Mouse (Mus musculus) adrenal gland, adult 18-20 months (tissue): ENCODE results near the gene Rgp1. TPM values are rescaled to one million over a fixed set of nuclear protein-coding genes. Genes with fewer than 3 reads are reported as not detected.

Experiments
- DNase-seq, 2 experiments: peaks; one replicate each; pipeline ENCODE4 v3.0.0; 2021 to 2022; ENCODE audit warnings: low spot score in 2 of 2
- microRNA-seq, 2 experiments: library from miRNA; unstranded; fragments of <30 nt; microRNA quantifications; one replicate each; pipeline ENCODE4 v1.2.0; 2021; ENCODE audit warnings: borderline number of aligned reads in 2 of 2
- total RNA-seq, 2 experiments: library from RNA; stranded (reverse); gene quantifications; 1 replicate in 1 of 2; 2 replicates in 1 of 2; pipeline ENCODE4 v1.2.3; 2021

Gene Rgp1
- total RNA-seq, 2 experiments from 2014 or later, result 40.7 to 48.7 TPM

DNA sequence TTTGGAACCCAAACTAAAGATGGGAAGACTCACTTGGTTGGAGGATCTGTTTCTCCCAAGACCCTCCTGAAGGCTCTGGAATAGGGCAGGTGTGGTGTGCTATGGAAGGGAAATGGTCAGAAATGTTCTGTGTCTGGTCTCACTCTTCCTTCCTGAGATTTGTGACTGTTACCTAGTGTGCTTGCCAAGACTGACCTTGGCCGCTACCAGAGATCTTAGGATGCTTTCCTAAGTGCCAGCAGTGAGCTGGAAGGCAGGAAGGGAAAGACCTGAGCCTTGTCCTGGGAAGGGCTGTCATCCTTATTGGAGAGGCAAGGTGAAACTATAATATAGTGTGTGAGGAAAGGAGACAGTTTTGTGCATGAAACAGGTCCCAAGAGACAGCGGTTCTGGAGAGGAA is 55.2 kb downstream of the Rgp1 start:
- peak in 1 of 2 experiments; percentile 14 for DNase-seq

DNA sequence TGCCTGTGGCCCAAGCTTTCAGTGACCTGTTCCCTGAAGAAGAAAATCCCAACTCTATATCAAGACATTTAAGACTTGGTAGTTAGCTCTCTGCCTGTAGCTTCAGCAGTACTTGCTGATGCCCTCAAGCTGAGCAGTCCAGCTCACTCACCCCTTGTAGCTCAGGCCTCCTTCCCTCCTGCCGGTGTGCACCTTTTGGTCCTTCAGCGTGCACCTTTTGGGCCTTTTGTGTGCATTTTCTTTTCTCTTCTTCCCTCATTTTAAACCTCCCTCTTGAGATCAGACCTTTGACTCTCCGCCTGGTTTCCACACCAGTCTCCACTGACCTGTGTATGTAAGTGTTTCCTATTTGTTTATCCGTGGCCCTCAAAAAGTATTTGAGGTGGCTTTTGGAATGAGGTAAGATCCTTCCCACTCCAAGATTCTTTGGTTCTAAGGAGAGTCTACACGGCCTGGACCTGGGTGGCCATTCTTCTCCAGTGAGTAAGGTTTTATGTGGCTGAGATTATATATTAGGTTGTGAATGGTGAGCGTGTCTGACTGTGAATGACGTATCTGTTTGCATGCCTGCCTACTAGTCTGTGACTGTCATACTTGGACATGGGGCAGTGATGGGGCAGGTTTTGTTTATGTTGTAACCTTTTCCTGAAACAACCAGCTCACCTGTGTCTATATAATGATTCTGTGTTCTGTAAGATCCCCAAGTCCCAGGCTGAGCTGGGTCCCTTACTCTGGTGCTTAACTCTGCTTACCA is 56.3 kb downstream of the Rgp1 start:
- peak in 1 of 2 experiments; percentile 8 for DNase-seq

DNA sequence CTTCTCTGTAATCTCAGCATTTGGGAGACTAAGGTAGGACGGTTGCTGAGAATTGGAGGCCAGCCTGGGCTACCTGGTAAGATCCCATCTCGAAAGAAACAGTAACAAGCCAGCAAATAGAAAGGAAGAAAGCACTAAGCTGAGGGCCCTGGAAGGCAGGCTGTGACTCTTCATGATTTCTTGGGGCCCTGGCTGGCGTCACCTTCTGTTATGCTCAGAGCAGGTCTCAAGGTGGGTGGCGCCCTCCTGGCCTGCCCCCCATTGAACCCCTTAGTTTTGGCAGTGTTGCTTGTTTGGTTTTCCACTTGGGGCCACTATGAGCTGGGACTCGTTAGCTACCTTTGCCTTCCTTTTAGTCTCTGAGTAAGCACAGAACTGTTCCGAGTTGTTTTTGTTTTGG is 58.2 kb downstream of the Rgp1 start:
- DNase-seq, result peak in 1 of 2 experiments; percentile 7

Small RNA genes within 50 kb of the gene (microRNA-seq; reads per million reads assigned to microRNA genes)
- 0.47 to 1.8 reads per million in 2 experiments for gene Gm25262

Other genes with a start within 250 kb of the Rgp1 start
- 10 to 100 TPM; 36.9 to 39.9 TPM for gene Rusc2, start 196.7 kb upstream of the Rgp1 start, total RNA-seq
- not detected for gene Fam166b, start 149.6 kb upstream of the Rgp1 start, total RNA-seq
- 10 to 100 TPM; 67.6 to 72.3 TPM for gene Tesk1, start 136.8 kb upstream of the Rgp1 start, total RNA-seq
- 1 to 10 TPM; 2.6 to 2.8 TPM for gene Cd72, start 124.1 kb upstream of the Rgp1 start, total RNA-seq
- gene Sit1, start 95.0 kb upstream of the Rgp1 start, total RNA-seq, result under 1 TPM in 1 of 2 experiments, not detected in 1; 0.38 TPM
- 10 to 100 TPM; 49.7 to 58.0 TPM for gene Ccdc107, start 85.8 kb upstream of the Rgp1 start, total RNA-seq
- 1 to 10 TPM; 1.1 to 1.9 TPM for gene Arhgef39, start 79.0 kb upstream of the Rgp1 start, total RNA-seq
- under 1 TPM; 0.56 to 0.61 TPM for gene Car9, start 71.7 kb upstream of the Rgp1 start, total RNA-seq
- 10 to 100 TPM; 33.4 to 61.7 TPM for gene Tpm2, start 55.0 kb upstream of the Rgp1 start, total RNA-seq
- 100 to 1,000 TPM in 1 of 2 experiments, 10 to 100 TPM in 1; 95.8 to 144 TPM for gene Creb3, start 16.4 kb upstream of the Rgp1 start, total RNA-seq
- gene Tln1, start 16.0 kb upstream of the Rgp1 start, total RNA-seq, result 100 to 1,000 TPM; 167 to 208 TPM
- 1 to 10 TPM; 8.2 to 8.3 TPM for gene Gba2, start 158 bp downstream of the Rgp1 start, total RNA-seq
- under 1 TPM; 0.70 to 0.73 TPM for gene Msmp, start 5.8 kb downstream of the Rgp1 start, total RNA-seq
- 10 to 100 TPM; 24.9 to 42.4 TPM for gene Npr2, start 53.2 kb downstream of the Rgp1 start, total RNA-seq
- under 1 TPM; 0.53 to 0.54 TPM for gene Spag8, start 74.9 kb downstream of the Rgp1 start, total RNA-seq
- gene Hint2, start 77.8 kb downstream of the Rgp1 start, total RNA-seq, result 100 to 1,000 TPM in 1 of 2 experiments, 10 to 100 TPM in 1; 79.2 to 121 TPM
- gene Tmem8b, start 90.3 kb downstream of the Rgp1 start, total RNA-seq, result 1 to 10 TPM; 5.2 to 7.5 TPM
- gene Fam221b, start 90.4 kb downstream of the Rgp1 start, total RNA-seq, result under 1 TPM; 0.19 to 0.40 TPM
- gene Olfr70, start 122.1 kb downstream of the Rgp1 start, total RNA-seq, result not detected
- gene Olfr71, start 131.5 kb downstream of the Rgp1 start, total RNA-seq, result not detected
- gene Hrct1, start 148.5 kb downstream of the Rgp1 start, total RNA-seq, result 1 to 10 TPM; 2.4 to 6.4 TPM
- 1 to 10 TPM; 1.6 to 2.3 TPM for gene Spaar, start 151.3 kb downstream of the Rgp1 start, total RNA-seq
- not detected for gene Olfr159, start 192.3 kb downstream of the Rgp1 start, total RNA-seq
- gene Olfr156, start 245.2 kb downstream of the Rgp1 start, total RNA-seq, result not detected